Mouse (Mus musculus): ENCODE measurements around the gene Anks1b. TPM values are rescaled to one million over a fixed set of nuclear protein-coding genes. Genes with fewer than 3 reads are reported as not detected.

The Anks1b gene
- polyA plus RNA-seq, 1 experiment from 2014 or later = 0.25 TPM

DNA sequence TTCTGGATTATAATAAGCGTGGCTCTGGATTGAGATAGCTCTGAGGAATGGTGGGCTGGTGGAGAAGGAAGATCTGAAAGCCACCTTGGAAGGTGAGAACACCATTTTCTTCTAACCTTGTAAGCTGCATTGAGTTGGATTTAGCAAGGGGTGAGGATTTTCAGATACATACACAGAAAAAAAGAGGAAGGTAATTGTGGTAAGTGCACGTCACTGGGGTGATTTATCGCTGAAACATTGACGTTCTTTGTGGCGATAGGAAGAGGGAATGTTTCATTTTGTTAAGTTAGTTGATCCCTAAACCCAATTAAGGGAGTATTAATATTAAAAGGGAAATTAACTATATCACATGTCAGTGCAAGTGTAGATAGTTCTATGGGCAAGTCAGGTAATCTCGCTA lies 336.7 kb downstream of the Anks1b start:
- ATAC-seq (ENCODE audit: low read depth) = no peak
- 51% methylated on average over 6 of the region's 6 CpGs for WGBS (ENCODE audit: insufficient replicate concordance)

DNA sequence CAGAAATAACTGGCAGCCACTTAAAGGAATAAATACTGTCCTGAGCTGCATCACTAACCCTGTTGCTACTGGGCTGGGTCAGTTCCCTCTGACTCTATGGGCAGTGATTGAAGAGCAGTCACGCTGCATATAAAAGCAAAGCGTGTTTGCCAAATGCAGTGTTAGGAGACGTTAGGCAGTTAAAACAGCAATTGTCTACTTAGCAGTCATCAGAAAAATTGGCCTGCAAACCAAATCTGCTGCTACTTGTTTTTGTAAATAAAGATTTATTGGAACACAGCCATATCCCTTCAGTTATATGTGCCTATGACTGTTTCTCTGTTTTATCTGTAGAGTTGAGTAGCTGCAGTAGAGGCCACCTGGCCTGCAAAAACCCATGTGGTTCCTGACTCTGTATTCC lies 347.2 kb downstream of the Anks1b start:
- no peak overlapping the region for H3K27ac ChIP-seq
- H3K4me3 ChIP-seq (replicated peaks) = no peak overlapping the region
- no peaks in the 10 kb centered on the region for H3K4me1 ChIP-seq (replicated peaks)
- no peak for ATAC-seq (ENCODE audit: low read depth)
- 0 out of 2 replicates have a peak, but pooled peaks cover 5% of the 10 kb centered on the region for H3K9me3 ChIP-seq (replicated peaks)
- 54% methylated on average over 3 of the region's 3 CpGs for WGBS (ENCODE audit: insufficient replicate concordance)
- no peak for DNase-seq
- H3K27me3 ChIP-seq = no peaks in the 10 kb centered on the region
- no peaks in the 10 kb centered on the region for H3K36me3 ChIP-seq
- H3K4me2 ChIP-seq = no peak overlapping the region
- no peak overlapping the region for H3K9ac ChIP-seq

More for the DNA sequence above, 336.7 kb downstream of the Anks1b start:
- H3K27me3 ChIP-seq = no peaks in the 10 kb centered on the region
- no peak overlapping the region for H3K4me3 ChIP-seq (replicated peaks)
- no peaks in the 10 kb centered on the region for H3K9me3 ChIP-seq (replicated peaks)
- no peak for DNase-seq
- H3K27ac ChIP-seq = no peak overlapping the region
- H3K4me1 ChIP-seq (replicated peaks) = no peaks in the 10 kb centered on the region
- H3K4me2 ChIP-seq = no peak overlapping the region
- H3K36me3 ChIP-seq = no peaks in the 10 kb centered on the region
- H3K9ac ChIP-seq = no peak overlapping the region

DNA sequence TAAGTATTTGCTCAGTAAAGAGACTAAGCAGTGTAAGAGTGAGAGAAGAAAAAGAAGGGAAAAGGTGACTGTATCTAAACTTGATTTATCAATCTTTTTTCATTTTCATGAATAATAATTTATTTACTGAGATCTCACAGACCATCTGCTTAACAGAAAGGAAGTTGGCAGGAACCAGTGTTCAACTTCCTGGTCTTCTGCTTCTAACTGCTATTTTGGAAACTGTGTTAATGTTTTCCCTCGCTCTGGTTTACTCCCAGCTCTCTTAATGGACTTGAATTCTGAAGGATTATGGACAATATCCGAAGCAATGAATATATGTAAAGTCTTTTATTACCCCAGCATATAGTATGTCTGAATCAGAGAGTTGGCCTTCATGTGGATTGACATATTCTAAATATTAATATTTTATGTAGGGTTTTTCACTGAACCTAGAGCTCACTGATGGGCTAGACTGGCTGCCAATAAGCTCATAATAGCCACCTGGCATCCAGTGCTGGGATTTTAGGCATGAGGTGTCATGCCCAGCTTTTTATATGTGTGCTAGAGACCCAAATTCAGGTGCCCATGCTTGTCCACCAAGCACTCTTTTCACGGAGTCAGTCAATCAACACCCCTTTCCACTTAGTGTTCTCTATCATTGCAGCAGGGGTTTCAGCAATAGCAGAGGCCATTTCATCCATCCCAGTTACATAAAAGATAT lies 349.6 kb downstream of the Anks1b start:
- WGBS (ENCODE audit: insufficient replicate concordance) = 46% methylated on average over 3 of the region's 3 CpGs
- no peak for ATAC-seq (ENCODE audit: low read depth)
- H3K4me2 ChIP-seq = no peak overlapping the region
- no peaks in the 10 kb centered on the region for H3K27me3 ChIP-seq
- no peaks in the 10 kb centered on the region for H3K4me1 ChIP-seq (replicated peaks)
- no peak overlapping the region for H3K4me3 ChIP-seq (replicated peaks)
- DNase-seq = no peak
- no peak overlapping the region for H3K27ac ChIP-seq
- no peaks in the 10 kb centered on the region for H3K36me3 ChIP-seq
- 0 out of 2 replicates have a peak, but pooled peaks cover 5% of the 10 kb centered on the region for H3K9me3 ChIP-seq (replicated peaks)
- H3K9ac ChIP-seq = no peak overlapping the region

DNA sequence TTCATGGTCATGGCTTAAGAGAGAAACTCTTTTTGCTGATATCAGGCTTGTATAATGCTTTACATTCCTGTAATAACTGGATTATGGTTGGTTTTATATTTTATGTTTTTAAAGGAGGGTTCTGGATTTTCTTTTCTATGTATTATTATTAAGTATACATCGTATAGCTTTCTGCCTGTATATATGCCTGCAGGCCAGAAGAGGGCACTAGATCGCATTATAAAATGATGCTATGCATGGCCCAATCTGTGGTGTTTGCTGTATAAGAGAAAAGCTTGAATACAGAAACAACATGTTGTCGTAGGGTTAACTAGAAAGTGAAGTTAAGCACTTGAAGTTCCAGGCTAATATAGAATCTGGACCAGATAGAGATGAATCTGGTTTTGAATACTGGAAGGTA lies 362.0 kb downstream of the Anks1b start:
- Histone ChIP-seq H3K9ac (no peak overlapping the region), H3K27ac (no peak overlapping the region), H3K4me1 (replicated peaks) (no peaks in the 10 kb centered on the region), H3K27me3 (no peaks in the 10 kb centered on the region), H3K36me3 (no peaks in the 10 kb centered on the region), H3K9me3 (replicated peaks) (no peaks in the 10 kb centered on the region), H3K4me2 (no peak overlapping the region), H3K4me3 (replicated peaks) (no peak overlapping the region)
- 51% methylated on average over 3 of the region's 3 CpGs for WGBS (ENCODE audit: insufficient replicate concordance)
- no peak for ATAC-seq (ENCODE audit: low read depth)
- no peak for DNase-seq

DNA sequence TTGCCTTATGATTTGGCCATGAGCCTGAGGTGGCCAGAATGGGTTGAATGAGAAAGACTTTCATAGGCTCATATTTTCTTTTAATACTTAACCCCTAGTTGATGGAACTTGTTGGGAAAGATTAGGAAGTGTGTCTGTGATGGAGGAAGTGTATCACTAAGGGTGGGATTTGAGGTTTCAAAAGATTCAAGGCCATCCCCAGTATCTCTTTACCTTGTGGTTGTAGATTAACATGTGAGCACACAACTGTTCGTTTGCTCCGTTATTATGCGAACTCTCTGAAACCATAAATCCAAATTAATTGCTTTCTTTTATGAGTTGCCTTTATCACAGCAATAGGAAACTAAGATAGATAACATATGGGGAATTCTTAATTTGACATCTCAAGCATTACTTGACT lies 364.0 kb downstream of the Anks1b start:
- Histone ChIP-seq H3K4me2 (no peak overlapping the region), H3K9me3 (replicated peaks) (no peaks in the 10 kb centered on the region), H3K4me3 (replicated peaks) (no peak overlapping the region), H3K9ac (no peak overlapping the region), H3K36me3 (no peaks in the 10 kb centered on the region), H3K27me3 (no peaks in the 10 kb centered on the region), H3K4me1 (replicated peaks) (no peaks in the 10 kb centered on the region), H3K27ac (no peak overlapping the region)
- DNase-seq = no peak
- WGBS (ENCODE audit: insufficient replicate concordance) = 77% methylated on average over 3 of the region's 3 CpGs
- ATAC-seq (ENCODE audit: low read depth) = no peak

DNA sequence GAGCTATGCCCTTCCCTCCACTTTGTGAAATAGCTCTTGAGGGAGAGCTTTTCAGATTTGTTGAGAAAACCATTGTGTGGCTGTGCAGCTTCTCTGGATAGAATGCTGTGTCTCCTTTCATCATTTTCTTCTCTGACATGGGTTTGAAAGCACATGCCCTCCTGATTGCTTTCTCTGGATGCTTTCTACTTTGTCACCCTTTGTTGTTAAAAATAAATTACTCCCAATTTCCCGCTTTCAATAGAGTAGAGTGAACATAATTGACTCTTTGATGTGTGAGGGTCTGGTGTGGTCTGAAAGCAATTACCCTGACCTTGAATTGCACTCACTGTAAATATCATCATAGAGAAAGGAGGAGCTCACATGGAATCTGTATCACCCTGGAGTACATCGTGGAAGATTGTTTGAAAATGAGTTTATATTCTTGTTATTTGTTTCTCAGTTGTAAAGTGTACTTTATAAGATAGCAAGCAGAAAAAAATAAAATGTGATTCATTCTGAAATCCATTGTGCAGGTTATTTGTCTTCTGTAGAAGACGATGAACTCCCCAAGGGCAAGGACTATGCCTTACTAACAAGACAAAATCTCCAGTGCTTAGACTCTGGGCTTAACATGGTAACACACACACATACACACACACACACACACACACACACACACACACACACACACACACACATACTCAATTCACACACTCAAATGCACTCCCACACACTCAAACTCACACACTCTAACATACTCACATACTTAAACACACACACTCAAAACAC lies 385.8 kb downstream of the Anks1b start:
- H3K4me2 ChIP-seq = no peak overlapping the region
- H3K4me3 ChIP-seq (replicated peaks) = no peak overlapping the region
- no peak overlapping the region for H3K27ac ChIP-seq
- DNase-seq (no peak), ATAC-seq (ENCODE audit: low read depth) (no peak)
- no peaks in the 10 kb centered on the region for H3K36me3 ChIP-seq
- no peaks in the 10 kb centered on the region for H3K9me3 ChIP-seq (replicated peaks)
- WGBS (ENCODE audit: insufficient replicate concordance) = 58% methylated on average over 3 of the region's 3 CpGs
- H3K9ac ChIP-seq = no peak overlapping the region
- H3K27me3 ChIP-seq = no peaks in the 10 kb centered on the region
- no peaks in the 10 kb centered on the region for H3K4me1 ChIP-seq (replicated peaks)

DNA sequence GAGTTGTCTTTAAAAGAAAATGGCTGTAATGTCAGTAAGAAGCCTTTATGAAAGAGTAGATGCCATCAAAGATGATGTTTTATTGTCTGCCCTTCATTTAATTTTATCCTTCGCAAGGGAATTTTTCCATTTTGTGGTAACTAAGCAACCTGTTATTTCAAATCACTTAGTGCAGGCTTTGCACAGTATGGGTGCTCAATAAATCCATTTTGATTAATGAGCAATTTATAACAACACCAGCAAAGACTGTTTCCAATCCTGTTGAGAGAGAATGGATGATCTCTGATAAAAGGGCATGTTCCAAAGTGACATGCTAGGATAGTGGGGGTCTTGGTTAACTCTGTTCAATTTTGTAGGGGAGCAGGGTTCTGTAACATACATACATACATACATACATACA lies 398.0 kb downstream of the Anks1b start:
- no peak overlapping the region for H3K9ac ChIP-seq
- 79% methylated on average over 1 of the region's 1 CpGs for WGBS (ENCODE audit: insufficient replicate concordance)
- no peaks in the 10 kb centered on the region for H3K36me3 ChIP-seq
- H3K27ac ChIP-seq = no peak overlapping the region
- H3K27me3 ChIP-seq = no peaks in the 10 kb centered on the region
- no peaks in the 10 kb centered on the region for H3K9me3 ChIP-seq (replicated peaks)
- no peak overlapping the region for H3K4me2 ChIP-seq
- no peak overlapping the region for H3K4me3 ChIP-seq (replicated peaks)
- ATAC-seq (ENCODE audit: low read depth) (no peak), DNase-seq (no peak)
- no peaks in the 10 kb centered on the region for H3K4me1 ChIP-seq (replicated peaks)

DNA sequence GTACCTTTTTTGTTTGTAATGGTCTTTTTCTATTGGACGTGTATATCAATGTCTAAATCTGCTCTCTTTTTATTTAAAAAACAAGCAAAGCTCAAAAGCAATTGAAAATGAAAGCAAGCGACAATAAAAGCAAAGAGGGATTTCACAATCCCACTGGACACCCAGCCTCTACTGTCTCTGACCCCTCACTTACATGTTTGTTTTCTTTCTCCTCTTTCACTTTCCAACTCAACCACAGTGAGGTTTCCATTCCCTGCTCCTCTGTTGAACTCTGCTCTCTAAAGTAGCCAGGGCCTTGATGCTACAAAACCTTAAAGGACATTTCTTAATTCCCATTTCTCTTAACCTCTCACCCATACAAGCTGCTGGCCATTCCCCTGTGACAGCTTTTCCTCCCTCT lies 400.0 kb downstream of the Anks1b start:
- H3K9ac ChIP-seq = no peak overlapping the region
- no peaks in the 10 kb centered on the region for H3K36me3 ChIP-seq
- H3K9me3 ChIP-seq (replicated peaks) = no peaks in the 10 kb centered on the region
- WGBS (ENCODE audit: insufficient replicate concordance) = 58% methylated on average over 2 of the region's 2 CpGs
- H3K4me1 ChIP-seq (replicated peaks) = no peaks in the 10 kb centered on the region
- no peak overlapping the region for H3K4me3 ChIP-seq (replicated peaks)
- no peak overlapping the region for H3K4me2 ChIP-seq
- ATAC-seq (ENCODE audit: low read depth) (no peak), DNase-seq (no peak)
- no peaks in the 10 kb centered on the region for H3K27me3 ChIP-seq
- no peak overlapping the region for H3K27ac ChIP-seq

DNA sequence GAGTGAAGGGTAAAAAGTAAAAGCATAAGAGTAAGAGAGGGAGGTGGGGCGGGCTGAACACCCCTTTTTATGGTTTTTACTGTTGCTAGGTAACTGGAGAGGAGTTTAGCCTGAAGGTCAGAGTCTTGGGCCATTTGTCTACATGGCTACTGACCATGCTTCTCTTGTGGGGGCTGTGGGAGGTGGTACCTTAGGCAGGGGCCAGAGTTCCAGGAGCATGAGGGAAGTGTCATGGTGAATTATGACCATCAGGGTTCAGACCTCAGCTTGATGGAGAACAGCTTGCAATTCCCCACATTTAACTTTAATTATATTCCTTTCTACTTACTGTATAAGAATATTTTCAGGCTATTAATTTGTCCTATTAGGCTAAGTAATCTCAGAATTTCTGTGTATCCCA lies 413.3 kb downstream of the Anks1b start:
- no peaks in the 10 kb centered on the region for H3K36me3 ChIP-seq
- 42% methylated on average over 1 of the region's 1 CpGs for WGBS (ENCODE audit: insufficient replicate concordance)
- no peak overlapping the region for H3K4me2 ChIP-seq
- DNase-seq (no peak), ATAC-seq (ENCODE audit: low read depth) (no peak)
- no peak overlapping the region for H3K9ac ChIP-seq
- H3K4me3 ChIP-seq (replicated peaks) = no peak overlapping the region
- H3K4me1 ChIP-seq (replicated peaks) = no peaks in the 10 kb centered on the region
- H3K27me3 ChIP-seq = no peaks in the 10 kb centered on the region
- H3K27ac ChIP-seq = no peak overlapping the region
- H3K9me3 ChIP-seq (replicated peaks) = 0 out of 2 replicates have a peak, but pooled peaks cover 3% of the 10 kb centered on the region

DNA sequence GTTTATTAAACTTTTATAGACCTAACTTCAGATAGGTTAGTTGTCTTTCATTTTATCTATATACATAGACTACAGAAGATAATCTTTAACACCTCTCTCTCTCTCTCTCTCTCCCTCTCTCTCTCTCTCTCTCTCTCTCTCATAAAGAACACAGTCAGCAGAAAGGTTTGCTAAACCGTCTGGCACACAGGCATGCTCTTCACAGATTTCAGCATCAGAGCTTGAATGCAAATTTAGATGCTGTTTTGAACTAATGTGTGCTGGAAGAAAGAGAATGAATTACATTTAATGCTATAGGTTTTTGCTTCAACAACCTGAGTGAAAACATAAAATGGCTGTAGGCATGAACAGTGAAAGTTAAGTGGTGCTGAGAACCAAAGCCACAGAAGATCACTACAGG lies 429.9 kb downstream of the Anks1b start:
- H3K9ac ChIP-seq = no peak overlapping the region
- no peak overlapping the region for H3K4me2 ChIP-seq
- no peaks in the 10 kb centered on the region for H3K4me1 ChIP-seq (replicated peaks)
- H3K4me3 ChIP-seq (replicated peaks) = no peak overlapping the region
- H3K36me3 ChIP-seq = no peaks in the 10 kb centered on the region
- no peaks in the 10 kb centered on the region for H3K27me3 ChIP-seq
- H3K9me3 ChIP-seq (replicated peaks) = no peaks in the 10 kb centered on the region
- ATAC-seq (ENCODE audit: low read depth) (no peak), DNase-seq (no peak)
- 43% methylated on average over 1 of the region's 1 CpGs for WGBS (ENCODE audit: insufficient replicate concordance)
- H3K27ac ChIP-seq = no peak overlapping the region

DNA sequence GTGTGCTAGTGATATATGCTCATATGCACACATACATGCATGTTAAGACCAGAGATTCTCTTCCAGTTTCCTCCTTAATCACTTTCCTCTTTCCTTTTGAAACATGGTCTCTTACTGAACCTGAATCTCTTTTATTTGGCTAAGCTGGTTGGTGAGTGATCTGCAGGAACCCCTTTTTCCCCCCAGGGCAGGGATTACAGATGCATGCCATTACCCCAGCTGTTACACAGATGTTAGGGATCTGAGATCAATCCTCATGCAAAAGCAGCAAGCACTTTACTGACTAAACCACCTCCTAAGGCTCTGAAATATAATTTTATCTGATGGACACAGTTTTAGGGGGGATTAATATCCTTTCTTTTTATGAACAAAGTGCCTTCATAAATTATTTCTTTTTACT lies 432.8 kb downstream of the Anks1b start:
- no peaks in the 10 kb centered on the region for H3K9me3 ChIP-seq (replicated peaks)
- H3K4me2 ChIP-seq = no peak overlapping the region
- H3K36me3 ChIP-seq = no peaks in the 10 kb centered on the region
- H3K27me3 ChIP-seq = no peaks in the 10 kb centered on the region
- no peak overlapping the region for H3K27ac ChIP-seq
- H3K4me3 ChIP-seq (replicated peaks) = no peak overlapping the region
- H3K9ac ChIP-seq = no peak overlapping the region
- no peak for ATAC-seq (ENCODE audit: low read depth)
- no peak for DNase-seq
- H3K4me1 ChIP-seq (replicated peaks) = no peaks in the 10 kb centered on the region

Measured in liver, embryonic 13.5 days (tissue).